Mouse (Mus musculus) cortical plate, adult 2 months (tissue): ENCODE results near the gene Dnaic1. TPM values are rescaled to one million over a fixed set of nuclear protein-coding genes. Genes with fewer than 3 reads are reported as not detected.
A peak's percentile ranks its signal among the peaks of the same experiment; 100 is the strongest.

Experiments
- H3K27ac ChIP-seq: fragments of 200-500 bp; 2 replicates; pipeline ENCODE4 v1.5.1; 2012; ENCODE audit warnings: low read length, control low read depth, inconsistent platforms; ENCODE audit not compliant: insufficient read depth
- H3K4me1 ChIP-seq: fragments of 200-500 bp; 2 replicates; pipeline ENCODE4 v1.6.1; 2011; ENCODE audit warnings: low read length; ENCODE audit not compliant: control insufficient read depth, insufficient read depth
- H3K4me3 ChIP-seq: fragments of 200-500 bp; 2 replicates; pipeline ENCODE4 v1.5.1; 2011; ENCODE audit warnings: mild to moderate bottlenecking, low read length, control low read depth; ENCODE audit not compliant: insufficient read depth
- CTCF ChIP-seq: fragments of 200-500 bp; IDR thresholded peaks from 2 replicates; pipeline ENCODE4 v1.5.1; 2011; ENCODE audit warnings: mild to moderate bottlenecking, control low read depth, low read length; ENCODE audit not compliant: insufficient read depth; ENCODE audit errors: extremely low read depth
- POLR2A ChIP-seq: fragments of 200-500 bp; IDR thresholded peaks from 2 replicates; pipeline ENCODE4 v1.6.1; 2011; ENCODE audit warnings: mild to moderate bottlenecking, low read length, control low read depth; ENCODE audit not compliant: insufficient read depth; ENCODE audit errors: extremely low read depth
- polyA plus RNA-seq: library from polyadenylated mRNA; depleted of rRNA; stranded (reverse); fragments of >200 nt; gene quantifications from 2 replicates; pipeline ENCODE4 v1.2.3, GENCODE M21; 2012

Gene Dnaic1
- polyA plus RNA-seq, 1 experiment, result 12.5 TPM

DNA sequence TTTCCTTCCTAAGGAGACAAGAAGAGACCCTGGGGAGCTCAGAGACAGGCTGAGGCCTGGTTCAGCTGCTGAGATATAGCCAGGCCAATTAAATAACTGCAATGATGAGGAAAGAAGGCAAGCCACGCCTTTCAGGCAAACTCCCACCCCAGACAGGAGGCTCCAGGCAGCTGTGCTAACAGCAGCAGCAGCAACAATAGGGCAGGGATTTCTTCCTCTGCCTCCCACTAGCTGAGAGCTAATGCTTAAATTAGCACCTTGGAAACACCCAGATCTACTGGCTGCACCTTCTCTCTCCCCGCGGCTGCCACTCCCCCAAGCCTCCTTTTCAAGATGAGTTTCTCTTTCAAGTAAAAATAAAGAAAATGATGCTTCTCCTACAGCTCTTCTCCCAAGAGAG is 3.5 kb upstream of the Dnaic1 start:
- H3K4me3 ChIP-seq, result no peak overlapping the region
- H3K27ac ChIP-seq, result 0 out of 2 replicates have a peak overlapping the region, but pooled peaks have one; percentile 43
- TF ChIP-seq POLR2A, result no peak
- peaks cover 13% of the 10 kb centered on the region for H3K4me1 ChIP-seq

DNA sequence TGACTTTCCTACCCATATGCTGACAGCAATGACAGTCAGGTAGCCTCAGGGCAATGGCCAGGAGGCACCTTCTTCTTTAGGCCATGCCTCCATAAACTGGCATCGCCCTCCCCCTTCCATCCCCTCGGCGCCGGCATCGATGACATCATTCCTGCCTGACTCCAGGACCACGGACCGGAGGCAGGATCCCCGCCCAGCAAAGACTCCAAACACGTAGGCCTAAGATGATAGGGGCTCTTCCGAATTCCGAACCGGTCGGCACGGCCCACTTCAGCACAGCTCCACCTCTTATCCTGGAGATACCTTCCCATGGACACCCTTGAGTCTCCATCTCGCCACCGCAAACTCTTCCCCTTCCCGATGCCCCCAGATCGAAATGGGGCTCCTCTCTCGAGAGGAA is 1.3 kb upstream of the Dnaic1 start:
- H3K27ac ChIP-seq, result peak overlapping the region; percentile 84
- H3K4me3 ChIP-seq, result peak overlapping the region; percentile 96
- TF ChIP-seq CTCF (no peak), POLR2A (peak; percentile 64; the same call in 1 of the 2 replicates)
- peaks cover 10% of the 10 kb centered on the region for H3K4me1 ChIP-seq

DNA sequence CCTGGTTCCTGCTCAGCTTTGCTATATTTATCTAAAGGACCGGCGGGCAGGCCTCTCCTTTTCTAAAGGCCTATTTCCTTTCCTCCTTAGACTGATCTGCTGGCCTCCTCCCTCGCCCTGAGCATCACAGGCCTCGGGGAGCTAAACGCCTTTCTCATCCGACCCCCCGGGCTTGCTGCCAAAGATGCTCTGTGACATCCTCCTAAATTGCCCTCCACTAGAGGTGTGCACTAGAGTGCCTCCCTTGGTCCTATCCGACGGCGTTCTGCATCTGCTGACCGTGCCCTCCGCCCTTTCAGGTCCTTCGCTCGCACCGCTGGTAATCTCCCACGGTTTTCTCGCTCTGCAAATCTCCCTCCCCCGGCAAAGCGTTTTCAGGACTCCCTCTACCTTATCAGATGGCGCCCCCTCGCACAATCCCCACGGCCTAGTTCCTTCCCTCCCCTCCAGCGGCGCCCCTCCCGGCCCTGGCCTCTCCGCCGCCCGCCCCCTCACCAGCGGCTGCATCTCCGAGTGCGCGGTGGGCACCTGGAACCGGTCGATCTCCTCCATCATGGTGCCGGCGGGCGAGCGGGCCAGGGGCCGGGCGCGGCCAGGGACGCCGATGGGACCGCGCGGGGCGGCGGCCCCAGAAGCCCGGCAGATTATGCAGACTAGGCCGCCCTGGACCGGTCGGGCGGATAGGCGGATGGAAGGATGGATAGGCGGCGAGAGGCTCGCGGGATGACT is 729 bp upstream of the Dnaic1 start:
- Histone ChIP-seq H3K4me3 (peak overlapping the region; percentile 96), H3K4me1 (peaks cover 10% of the 10 kb centered on the region), H3K27ac (peak overlapping the region; percentile 84)
- TF ChIP-seq CTCF, result no peak
- TF ChIP-seq POLR2A, result no peak

DNA sequence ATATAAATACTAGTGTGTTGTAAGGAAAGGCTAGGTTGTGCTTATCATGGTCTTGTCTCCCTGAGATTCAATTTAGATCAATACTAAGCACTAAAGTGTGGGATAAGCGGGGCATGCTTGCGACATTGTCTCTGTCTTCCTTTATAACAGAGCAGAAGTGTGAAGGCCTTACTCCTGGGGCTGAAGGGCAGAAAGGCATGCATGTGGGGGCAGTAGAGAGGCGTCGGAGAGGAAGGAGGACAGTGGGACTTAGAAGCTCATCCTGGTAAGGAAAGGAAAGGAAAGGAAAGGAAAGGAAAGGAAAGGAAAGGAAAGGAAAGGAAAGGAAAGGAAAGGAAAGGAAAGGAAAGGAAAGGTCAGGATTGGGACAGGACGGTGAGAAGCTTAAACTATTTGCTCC is 1.9 kb downstream of the Dnaic1 start:
- H3K4me3 ChIP-seq, result no peak overlapping the region
- TF ChIP-seq CTCF (peak; percentile 27; the same call in 1 of the 2 replicates), POLR2A (no peak)
- peaks cover 3% of the 10 kb centered on the region for H3K4me1 ChIP-seq
- H3K27ac ChIP-seq, result no peak overlapping the region

DNA sequence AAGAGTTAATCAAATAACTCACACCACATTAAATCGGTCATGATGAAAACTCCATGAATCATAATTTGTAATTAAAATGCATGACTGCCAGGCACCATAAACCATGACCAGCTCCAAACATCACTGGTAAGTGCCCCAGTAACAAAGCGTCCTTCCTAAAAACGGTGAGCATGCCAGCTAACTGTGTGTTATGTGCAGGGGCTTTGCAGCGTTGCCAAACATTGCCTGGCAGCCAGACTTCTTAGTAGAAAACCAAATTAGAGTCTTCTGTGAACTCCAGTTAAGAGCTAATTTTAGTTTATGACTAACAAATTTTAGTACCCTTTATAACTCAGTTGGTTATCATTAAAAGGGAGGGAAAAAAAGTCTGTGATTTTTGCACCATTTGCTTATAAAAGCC is 3.9 kb downstream of the Dnaic1 start:
- TF ChIP-seq POLR2A (no peak), CTCF (no peak)

DNA sequence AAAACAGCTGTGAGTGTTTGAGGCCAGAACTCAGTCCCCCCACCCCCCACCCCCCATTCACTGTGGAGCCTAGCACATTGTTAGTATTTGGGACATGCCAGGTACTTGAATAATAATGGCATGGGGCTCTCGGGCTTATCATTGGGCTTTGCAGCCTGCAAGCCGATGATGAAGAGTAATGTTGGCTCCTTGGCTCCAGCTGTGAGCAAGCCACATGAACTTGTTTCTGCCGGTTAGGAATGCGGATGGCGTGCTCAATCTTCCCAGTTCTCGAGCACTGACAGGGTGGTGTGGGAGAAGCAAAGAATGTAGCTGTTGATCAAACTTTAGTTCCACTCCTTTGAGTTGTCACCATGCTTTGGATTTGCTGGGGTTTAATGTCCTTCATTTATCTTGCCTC is 6.3 kb downstream of the Dnaic1 start:
- Histone ChIP-seq H3K4me3 (no peak overlapping the region), H3K4me1 (no peaks in the 10 kb centered on the region), H3K27ac (no peak overlapping the region)
- TF ChIP-seq CTCF, result no peak
- no peak for TF ChIP-seq POLR2A

More for the DNA sequence above, 3.9 kb downstream of the Dnaic1 start:
- no peak overlapping the region for H3K27ac ChIP-seq
- no peak overlapping the region for H3K4me3 ChIP-seq
- H3K4me1 ChIP-seq, result no peaks in the 10 kb centered on the region

DNA sequence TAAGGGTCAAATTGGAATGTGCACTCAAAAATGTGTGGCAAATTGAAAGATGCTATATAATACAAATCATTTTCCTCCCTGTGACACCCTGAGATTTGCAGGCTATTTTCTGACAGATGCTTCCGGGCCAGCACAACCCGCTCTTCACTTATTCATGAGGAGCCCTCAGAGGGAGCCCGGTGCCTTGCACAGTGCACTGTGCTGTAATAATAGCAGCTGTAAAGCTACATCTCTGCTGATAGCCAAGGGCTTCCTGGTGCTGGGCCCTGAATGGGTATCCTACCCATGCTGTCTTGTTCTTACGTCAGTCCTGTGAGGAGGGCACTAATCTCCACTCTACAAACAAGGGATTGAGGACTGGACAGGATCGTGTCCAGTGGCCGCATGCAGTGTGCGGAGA is 13.8 kb downstream of the Dnaic1 start:
- Histone ChIP-seq H3K4me1 (no peaks in the 10 kb centered on the region), H3K27ac (no peak overlapping the region), H3K4me3 (no peak overlapping the region)
- TF ChIP-seq POLR2A (no peak), CTCF (no peak)

DNA sequence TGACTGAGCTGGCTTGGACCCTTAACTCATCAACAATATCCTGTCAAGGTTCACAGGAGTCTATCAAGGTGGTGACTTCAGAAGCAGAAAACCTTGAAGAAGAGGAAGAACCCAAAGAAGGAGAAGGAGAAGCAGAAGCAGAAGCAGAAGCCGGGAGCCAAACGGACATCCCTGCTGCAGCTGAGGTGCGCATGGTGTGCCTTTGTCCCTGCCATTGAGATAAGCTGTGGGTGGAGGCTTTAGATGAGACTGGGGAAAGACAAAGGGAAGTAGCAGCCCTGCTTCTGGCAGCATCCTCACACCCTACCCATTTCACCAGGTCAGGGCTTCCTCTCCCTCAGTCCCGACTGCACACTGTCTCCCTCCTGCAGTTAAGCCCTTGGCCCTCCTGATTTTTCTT is 33.2 kb downstream of the Dnaic1 start:
- no peaks in the 10 kb centered on the region for H3K4me1 ChIP-seq
- TF ChIP-seq CTCF, result no peak
- TF ChIP-seq POLR2A, result no peak
- H3K4me3 ChIP-seq, result no peak overlapping the region
- no peak overlapping the region for H3K27ac ChIP-seq

DNA sequence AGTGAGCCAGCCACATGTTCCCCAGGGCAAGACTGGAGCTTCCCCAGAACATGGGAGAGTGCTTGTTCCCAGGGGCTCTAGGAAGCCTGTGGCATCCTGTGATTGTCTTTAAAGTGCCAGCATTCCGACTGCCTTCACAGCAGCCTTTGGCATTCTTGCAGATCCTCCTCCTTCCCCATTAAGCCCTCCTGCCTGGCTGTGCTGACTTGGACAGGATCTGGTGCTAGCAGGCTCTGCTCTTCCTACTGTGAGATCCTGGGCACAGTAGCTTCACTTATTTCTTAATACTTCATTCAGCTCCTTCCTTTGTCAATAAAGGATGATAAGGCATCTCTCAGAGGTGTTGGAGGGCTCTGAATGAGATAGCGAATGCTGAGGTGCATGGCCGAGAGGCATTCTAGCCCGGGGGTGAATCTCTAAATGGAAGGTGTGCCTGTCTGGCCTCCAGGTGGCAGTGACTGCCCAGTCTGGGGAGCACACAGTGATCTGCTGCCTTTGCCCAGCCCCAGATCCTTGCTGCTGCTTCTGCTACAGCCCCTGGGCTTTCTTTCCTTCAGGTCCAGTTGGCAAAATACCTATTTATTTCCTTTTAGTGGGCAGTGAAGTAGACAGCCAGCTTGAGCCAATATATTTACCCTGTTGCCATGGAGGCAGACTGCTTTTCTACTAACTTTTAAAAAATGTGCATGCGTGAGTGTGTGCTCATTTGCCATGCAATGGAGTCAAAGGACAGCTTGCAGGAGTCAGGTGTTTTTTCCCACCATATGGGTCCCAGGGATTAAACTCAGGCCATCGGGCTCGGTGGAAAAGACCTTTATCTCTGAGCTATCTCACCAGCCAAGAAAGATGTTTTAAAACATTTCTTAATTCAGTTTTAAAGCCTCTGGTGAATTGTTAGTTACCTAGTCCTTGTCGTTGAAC is 35.2 kb downstream of the Dnaic1 start:
- H3K27ac ChIP-seq, result no peak overlapping the region
- no peaks in the 10 kb centered on the region for H3K4me1 ChIP-seq
- no peak for TF ChIP-seq POLR2A
- TF ChIP-seq CTCF, result peak; percentile 52
- H3K4me3 ChIP-seq, result no peak overlapping the region
